Mouse (Mus musculus): ENCODE measurements at regions not wholly inside any gene's neighbourhood (a gene's known extent, or its start where the extent isn't known, plus 50 kb on each side); places are given as distances from the start of the nearest gene placed in this dataset.

DNA sequence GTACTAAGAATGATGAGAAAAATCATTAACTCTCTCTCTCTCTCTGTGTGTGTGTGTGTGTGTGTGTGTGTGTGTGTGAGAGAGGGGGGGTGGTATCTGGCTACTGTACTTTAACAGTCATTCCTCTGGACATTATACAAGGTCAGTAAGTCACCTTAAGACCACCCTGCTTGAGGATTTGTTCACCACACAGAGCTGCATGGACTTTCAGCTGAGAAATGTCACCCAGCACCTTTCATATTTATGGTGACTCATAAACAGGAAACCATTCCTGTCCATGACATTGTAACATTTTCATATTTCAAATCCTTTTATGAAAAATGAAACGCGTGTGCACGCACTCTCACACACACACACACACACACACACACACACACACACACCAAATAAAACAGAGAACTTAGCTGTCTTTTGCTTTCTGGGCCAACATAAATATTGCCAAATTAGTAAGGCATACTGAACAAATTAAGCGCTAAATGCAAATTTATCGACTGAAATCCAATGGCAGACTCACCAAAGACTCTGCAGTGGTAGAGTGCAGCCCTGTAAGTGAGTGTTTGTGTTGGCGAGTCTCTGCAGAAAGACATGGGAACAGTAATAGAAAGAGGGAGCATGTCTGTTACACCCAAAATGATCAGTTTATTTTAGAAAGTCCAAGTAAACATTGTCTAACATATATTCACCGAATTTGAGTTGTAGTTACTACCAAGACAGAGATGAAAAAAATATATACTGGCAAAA lies 277.7 kb downstream of the Osr1 start:
- Histone ChIP-seq H3K4me3 (replicated peaks; ENCODE audit: low read length) (no peak overlapping the region), H3K9me3 (ENCODE audit: control insufficient read depth, low read length) (no peaks in the 10 kb centered on the region), H3K27ac (replicated peaks; ENCODE audit: low read depth, low read length) (no peak overlapping the region), H3K27me3 (ENCODE audit: control insufficient read depth, insufficient read depth, low read length) (no peaks in the 10 kb centered on the region), H3K36me3 (ENCODE audit: control insufficient read depth, insufficient read depth, low read length) (no peaks in the 10 kb centered on the region), H3K9ac (ENCODE audit: low read depth, low read length, severe bottlenecking) (no peak overlapping the region), H3K4me2 (replicated peaks; ENCODE audit: low read depth, low read length, severe bottlenecking) (no peak overlapping the region), H3K4me1 (ENCODE audit: control insufficient read depth, insufficient read depth, low read length) (no peaks in the 10 kb centered on the region)
- WGBS = 66% methylated on average over 7 of the region's 7 CpGs
- ATAC-seq (ENCODE audit: low FRiP score, low read depth) = no peak
- DNase-seq (ENCODE audit: low spot score) = no peak
- TF ChIP-seq POLR2A (IDR thresholded peaks at IDR 0.05; ENCODE audit: borderline replicate concordance, extremely low read depth, insufficient read depth, insufficient read length) = no peak

DNA sequence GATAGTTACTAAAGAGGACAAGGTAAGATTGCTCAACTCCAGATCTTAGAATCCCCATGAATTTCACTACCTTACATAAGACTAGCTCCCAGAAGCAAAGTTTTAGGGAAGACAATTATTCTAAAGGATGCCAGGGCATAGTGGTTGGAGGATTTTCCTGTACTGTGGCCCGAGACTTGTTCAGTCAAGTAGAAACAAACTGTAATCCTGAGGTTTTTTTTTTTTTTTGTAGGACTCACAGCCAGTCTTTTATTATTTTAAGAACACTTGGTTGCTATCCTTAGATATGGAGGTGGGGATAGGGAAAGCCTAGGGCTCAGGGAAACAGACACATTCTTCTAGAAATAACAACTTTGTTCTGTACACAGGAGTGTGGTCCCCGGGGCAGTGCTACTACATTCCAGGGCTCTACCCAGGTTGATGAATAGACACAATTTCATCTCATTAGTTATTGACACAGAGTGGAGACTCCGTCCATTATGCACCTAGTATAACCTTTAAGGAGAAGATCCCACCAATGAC lies 285.6 kb downstream of the Osr1 start:
- TF ChIP-seq POLR2A (IDR thresholded peaks at IDR 0.05; ENCODE audit: borderline replicate concordance, extremely low read depth, insufficient read depth, insufficient read length) = no peak
- H3K36me3 ChIP-seq (ENCODE audit: control insufficient read depth, insufficient read depth, low read length) = no peaks in the 10 kb centered on the region
- no peak overlapping the region for H3K27ac ChIP-seq (replicated peaks; ENCODE audit: low read depth, low read length)
- no peak overlapping the region for H3K4me2 ChIP-seq (replicated peaks; ENCODE audit: low read depth, low read length, severe bottlenecking)
- H3K27me3 ChIP-seq (ENCODE audit: control insufficient read depth, insufficient read depth, low read length) = no peaks in the 10 kb centered on the region
- H3K4me1 ChIP-seq (ENCODE audit: control insufficient read depth, insufficient read depth, low read length) = no peaks in the 10 kb centered on the region
- DNase-seq (ENCODE audit: low spot score) = no peak
- ATAC-seq (ENCODE audit: low FRiP score, low read depth) = no peak
- no peaks in the 10 kb centered on the region for H3K9me3 ChIP-seq (ENCODE audit: control insufficient read depth, low read length)
- WGBS = 77% methylated on average over 3 of the region's 3 CpGs
- no peak overlapping the region for H3K9ac ChIP-seq (ENCODE audit: low read depth, low read length, severe bottlenecking)
- no peak overlapping the region for H3K4me3 ChIP-seq (replicated peaks; ENCODE audit: low read length)

DNA sequence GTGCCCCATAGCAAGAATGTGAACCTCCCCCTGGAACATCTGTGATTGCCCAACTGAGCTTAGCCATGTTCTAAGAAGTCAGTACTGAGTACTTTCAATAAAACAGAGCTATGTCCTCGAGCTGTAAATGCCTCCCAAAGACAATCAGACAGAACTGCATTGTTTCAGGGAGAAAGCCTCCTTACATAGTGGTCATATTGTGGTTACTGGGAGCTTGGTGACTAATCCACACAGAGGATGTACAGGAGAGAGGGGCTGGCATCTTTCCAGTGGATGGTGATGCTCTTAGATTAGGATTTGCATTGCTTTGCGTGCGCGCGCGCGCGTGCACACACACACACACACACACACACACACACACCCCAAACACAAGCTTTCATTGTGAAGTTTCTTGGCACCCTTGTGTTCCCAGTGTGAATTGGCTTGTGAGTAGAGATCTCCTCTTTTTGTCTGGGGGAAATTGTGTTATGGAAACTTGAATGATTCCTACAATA lies 286.3 kb downstream of the Osr1 start:
- no peaks in the 10 kb centered on the region for H3K9me3 ChIP-seq (ENCODE audit: control insufficient read depth, low read length)
- H3K4me2 ChIP-seq (replicated peaks; ENCODE audit: low read depth, low read length, severe bottlenecking) = no peak overlapping the region
- no peak overlapping the region for H3K9ac ChIP-seq (ENCODE audit: low read depth, low read length, severe bottlenecking)
- no peak overlapping the region for H3K4me3 ChIP-seq (replicated peaks; ENCODE audit: low read length)
- no peak for TF ChIP-seq POLR2A (IDR thresholded peaks at IDR 0.05; ENCODE audit: borderline replicate concordance, extremely low read depth, insufficient read depth, insufficient read length)
- ATAC-seq (ENCODE audit: low FRiP score, low read depth) (no peak), DNase-seq (ENCODE audit: low spot score) (no peak)
- no peaks in the 10 kb centered on the region for H3K36me3 ChIP-seq (ENCODE audit: control insufficient read depth, insufficient read depth, low read length)
- H3K27ac ChIP-seq (replicated peaks; ENCODE audit: low read depth, low read length) = no peak overlapping the region
- WGBS = 91% methylated on average over 8 of the region's 8 CpGs
- no peaks in the 10 kb centered on the region for H3K4me1 ChIP-seq (ENCODE audit: control insufficient read depth, insufficient read depth, low read length)
- H3K27me3 ChIP-seq (ENCODE audit: control insufficient read depth, insufficient read depth, low read length) = no peaks in the 10 kb centered on the region

DNA sequence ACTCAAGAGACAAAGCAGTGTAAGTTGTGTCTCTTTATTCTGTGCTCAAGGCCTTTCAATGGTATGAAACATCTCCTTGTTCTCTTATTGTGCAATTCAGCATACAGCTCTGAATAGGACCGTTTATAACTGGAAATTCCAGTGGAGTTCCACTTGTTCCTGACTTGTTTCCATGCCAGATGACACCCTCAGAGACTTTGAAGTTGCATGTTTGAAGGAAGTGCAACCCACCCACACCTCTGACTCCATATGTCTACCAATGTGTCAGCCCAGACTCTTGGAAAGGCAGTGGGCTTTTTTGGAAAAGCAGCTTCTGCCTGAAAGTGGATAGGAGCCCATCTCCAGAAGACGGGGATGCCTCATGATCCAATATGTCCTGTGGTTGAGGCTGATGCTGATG lies 288.1 kb downstream of the Osr1 start:
- no peak overlapping the region for H3K4me2 ChIP-seq (replicated peaks; ENCODE audit: low read depth, low read length, severe bottlenecking)
- no peaks in the 10 kb centered on the region for H3K27me3 ChIP-seq (ENCODE audit: control insufficient read depth, insufficient read depth, low read length)
- ATAC-seq (ENCODE audit: low FRiP score, low read depth) (no peak), DNase-seq (ENCODE audit: low spot score) (no peak)
- no peaks in the 10 kb centered on the region for H3K9me3 ChIP-seq (ENCODE audit: control insufficient read depth, low read length)
- WGBS = 84% methylated on average over 2 of the region's 2 CpGs
- H3K36me3 ChIP-seq (ENCODE audit: control insufficient read depth, insufficient read depth, low read length) = no peaks in the 10 kb centered on the region
- TF ChIP-seq POLR2A (IDR thresholded peaks at IDR 0.05; ENCODE audit: borderline replicate concordance, extremely low read depth, insufficient read depth, insufficient read length) = no peak
- no peak overlapping the region for H3K9ac ChIP-seq (ENCODE audit: low read depth, low read length, severe bottlenecking)
- no peak overlapping the region for H3K27ac ChIP-seq (replicated peaks; ENCODE audit: low read depth, low read length)
- no peak overlapping the region for H3K4me3 ChIP-seq (replicated peaks; ENCODE audit: low read length)
- H3K4me1 ChIP-seq (ENCODE audit: control insufficient read depth, insufficient read depth, low read length) = no peaks in the 10 kb centered on the region

DNA sequence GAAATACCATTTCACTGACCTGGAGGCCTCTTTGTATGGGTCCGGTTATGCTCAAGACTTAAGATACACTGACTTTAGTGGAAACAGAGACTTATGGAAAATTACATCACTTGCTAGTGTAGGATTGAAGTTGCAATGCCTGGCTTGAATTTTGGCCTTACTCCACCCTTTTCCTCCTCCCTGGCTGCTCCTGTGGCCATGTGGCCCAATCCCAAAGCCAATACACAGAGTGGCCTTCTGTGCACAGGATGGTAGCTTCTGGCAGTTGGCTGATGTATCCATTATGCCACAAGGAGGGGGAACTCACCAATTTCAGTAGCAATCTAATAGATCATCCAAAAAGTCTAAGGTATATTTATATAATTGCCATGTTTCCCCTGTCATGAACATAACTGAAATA lies 292.4 kb downstream of the Osr1 start:
- no peak overlapping the region for H3K27ac ChIP-seq (replicated peaks; ENCODE audit: low read depth, low read length)
- no peak overlapping the region for H3K4me2 ChIP-seq (replicated peaks; ENCODE audit: low read depth, low read length, severe bottlenecking)
- no peaks in the 10 kb centered on the region for H3K9me3 ChIP-seq (ENCODE audit: control insufficient read depth, low read length)
- H3K36me3 ChIP-seq (ENCODE audit: control insufficient read depth, insufficient read depth, low read length) = no peaks in the 10 kb centered on the region
- TF ChIP-seq POLR2A (IDR thresholded peaks at IDR 0.05; ENCODE audit: borderline replicate concordance, extremely low read depth, insufficient read depth, insufficient read length) = no peak
- H3K9ac ChIP-seq (ENCODE audit: low read depth, low read length, severe bottlenecking) = no peak overlapping the region
- ATAC-seq (ENCODE audit: low FRiP score, low read depth) (no peak), DNase-seq (ENCODE audit: low spot score) (no peak)
- no peaks in the 10 kb centered on the region for H3K4me1 ChIP-seq (ENCODE audit: control insufficient read depth, insufficient read depth, low read length)
- H3K27me3 ChIP-seq (ENCODE audit: control insufficient read depth, insufficient read depth, low read length) = no peaks in the 10 kb centered on the region
- 93% methylated on average over 1 of the region's 1 CpGs for WGBS
- no peak overlapping the region for H3K4me3 ChIP-seq (replicated peaks; ENCODE audit: low read length)
